Mouse (Mus musculus) T-helper 1 cell (primary cell): ENCODE measurements around the gene Sap25.

Experiments
- in situ Hi-C: fragments of 300-600 bp; cut with MboI, MseI; formaldehyde crosslinking; loops from one replicate; pipeline ENCODE4 v1.15.1; 2025; ENCODE audit warnings: high pct_unique_total_duplicates

The Sap25 gene

DNA sequence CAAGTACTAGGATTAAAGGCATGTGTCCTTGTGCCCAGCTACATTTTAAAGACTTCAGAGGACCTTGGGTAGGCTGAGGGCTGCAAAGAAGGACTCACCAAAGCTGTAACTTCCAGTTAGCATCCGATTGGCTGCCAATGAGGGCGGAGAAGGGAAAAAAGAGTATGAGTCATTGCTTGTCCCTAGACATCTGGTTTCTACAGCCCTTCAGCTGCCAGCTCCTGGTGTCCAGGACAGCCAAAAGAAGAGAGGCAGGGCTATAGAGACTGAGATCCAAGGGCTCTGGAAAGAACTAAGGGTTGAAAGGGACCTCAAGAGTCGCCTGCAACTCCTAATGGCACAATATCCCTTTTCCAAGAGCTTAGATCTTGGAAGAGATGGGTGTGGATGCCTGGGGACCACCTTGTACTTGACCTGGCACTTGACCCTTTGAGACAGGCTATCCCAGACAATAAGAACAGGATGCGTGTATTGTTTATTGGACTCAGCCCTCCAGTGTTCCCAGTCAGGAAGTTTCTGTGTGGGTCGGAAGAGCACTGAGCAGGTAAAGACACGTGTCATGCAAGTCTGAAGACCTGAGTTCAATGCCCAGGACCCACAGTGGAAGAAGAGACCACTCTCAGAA lies 19.0 kb downstream of the Sap25 start:
- in situ Hi-C loops = no loop called here

DNA sequence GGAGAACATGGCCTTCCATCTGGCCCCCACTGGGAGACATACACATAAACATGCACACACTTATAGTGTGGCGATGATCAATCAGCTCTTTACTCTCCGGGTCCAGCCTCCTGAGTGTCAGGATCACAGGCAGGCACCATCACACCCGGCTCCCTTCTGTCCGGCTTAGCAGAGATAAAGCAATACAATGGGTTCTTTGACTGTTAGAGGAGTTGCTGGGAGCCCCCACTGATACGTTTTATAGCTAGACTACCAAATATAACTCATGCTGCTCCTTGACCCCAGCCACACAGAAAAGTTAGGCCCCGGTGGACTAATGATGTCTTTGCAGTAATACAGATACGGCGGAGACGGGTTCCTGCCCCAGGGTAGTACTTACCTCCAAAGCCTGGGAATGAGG lies 21.9 kb downstream of the Sap25 start:
- in situ Hi-C loops = no loop called here

GRCm38 (mm10) chr5:137668971-137669370 lies 27.8 kb downstream of the Sap25 start:
- in situ Hi-C loops = no loop called here

GRCm38 (mm10) chr5:137670240-137670639 lies 29.1 kb downstream of the Sap25 start:
- in situ Hi-C loops = no loop called here

- in situ Hi-C loops = no loop called here
These were observed 30.5 kb downstream of the Sap25 start for GRCm38 (mm10) chr5:137671443-137672240.

GRCm38 (mm10) chr5:137672361-137672760 lies 31.2 kb downstream of the Sap25 start:
- in situ Hi-C loops = no loop called here

GRCm38 (mm10) chr5:137673015-137673414 lies 31.9 kb downstream of the Sap25 start:
- in situ Hi-C loops = no loop called here

DNA sequence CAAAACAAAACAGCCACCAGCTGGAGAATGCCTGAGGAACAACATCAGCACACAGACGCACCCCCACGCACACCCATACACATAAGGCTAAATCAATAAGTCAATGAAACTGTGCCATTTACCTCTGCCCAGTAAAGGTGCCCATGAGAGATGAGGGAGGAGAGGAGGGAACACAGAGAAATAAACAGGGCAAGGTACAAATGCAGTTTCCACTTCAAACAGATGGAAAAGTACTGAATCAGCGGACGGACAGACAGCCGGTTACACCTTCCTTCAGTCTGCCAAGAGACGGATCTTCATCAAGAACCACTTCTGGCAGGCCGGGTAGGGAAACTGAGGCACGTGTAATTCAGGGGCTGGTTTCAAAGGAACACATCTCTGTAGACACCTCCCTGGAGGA lies 33.7 kb downstream of the Sap25 start:
- in situ Hi-C loops = no loop called here

GRCm38 (mm10) chr5:137677859-137678258 lies 36.7 kb downstream of the Sap25 start:
- in situ Hi-C loops = no loop called here

DNA sequence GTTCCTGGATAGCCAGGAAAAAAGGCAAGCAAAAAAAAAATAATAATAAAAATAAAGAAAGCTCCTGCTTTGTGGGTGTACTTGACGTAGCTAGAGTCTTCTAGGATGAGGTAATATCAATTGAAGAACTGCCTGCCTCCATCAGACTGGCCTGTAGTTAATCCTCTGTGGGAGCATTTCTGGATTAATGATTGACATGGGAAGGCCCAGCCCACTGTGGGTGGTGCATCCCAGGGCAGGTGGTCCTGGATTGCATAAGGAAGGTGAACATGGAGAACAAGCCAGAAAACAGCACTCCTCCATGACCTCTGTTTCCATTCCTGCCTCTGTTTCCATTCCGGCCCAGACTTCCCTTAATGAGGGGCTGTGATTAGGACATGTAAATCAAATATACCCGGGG lies 37.6 kb downstream of the Sap25 start:
- in situ Hi-C loops = no loop called here

DNA sequence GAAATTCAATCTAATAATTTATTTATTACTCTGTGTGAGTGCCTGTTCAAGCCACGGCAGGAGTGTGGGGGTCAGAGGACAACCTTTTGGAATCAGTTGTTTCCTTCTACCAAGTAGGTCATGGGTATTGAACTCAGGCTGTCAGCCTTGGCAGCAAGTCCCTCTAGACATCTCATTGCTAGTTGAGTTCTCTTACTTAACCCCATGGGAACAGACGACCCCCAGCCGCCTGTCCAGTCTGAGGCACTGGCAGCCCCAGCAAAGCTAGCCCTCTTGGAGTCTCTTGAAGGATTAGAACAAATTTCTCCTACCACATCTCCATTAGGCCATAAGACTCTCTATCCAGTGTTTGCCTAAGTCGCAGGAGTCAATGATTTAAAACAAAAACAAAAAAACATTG lies 38.6 kb downstream of the Sap25 start:
- in situ Hi-C loops = no loop called here

DNA sequence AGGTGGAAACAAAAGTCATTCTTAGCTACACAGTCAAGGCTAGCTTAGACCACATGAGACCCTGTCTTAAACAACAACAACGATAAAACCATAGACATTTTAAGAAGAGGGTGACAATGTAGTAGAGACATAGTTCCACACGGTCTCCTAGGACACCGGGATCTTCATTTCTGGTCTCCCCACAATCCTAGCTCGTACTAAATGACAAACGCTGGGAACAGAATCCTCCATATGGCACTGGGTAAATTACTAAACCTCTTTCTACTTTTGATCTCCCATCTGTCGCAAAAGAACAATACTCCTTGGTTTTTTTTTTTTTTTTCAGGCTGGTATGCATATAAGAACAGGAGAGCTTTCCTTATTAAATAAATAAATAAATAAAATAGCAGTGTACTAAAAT lies 41.4 kb downstream of the Sap25 start:
- in situ Hi-C loops = no loop called here

- in situ Hi-C loops = no loop called here
These were observed 42.5 kb downstream of the Sap25 start for GRCm38 (mm10) chr5:137683388-137684293.

DNA sequence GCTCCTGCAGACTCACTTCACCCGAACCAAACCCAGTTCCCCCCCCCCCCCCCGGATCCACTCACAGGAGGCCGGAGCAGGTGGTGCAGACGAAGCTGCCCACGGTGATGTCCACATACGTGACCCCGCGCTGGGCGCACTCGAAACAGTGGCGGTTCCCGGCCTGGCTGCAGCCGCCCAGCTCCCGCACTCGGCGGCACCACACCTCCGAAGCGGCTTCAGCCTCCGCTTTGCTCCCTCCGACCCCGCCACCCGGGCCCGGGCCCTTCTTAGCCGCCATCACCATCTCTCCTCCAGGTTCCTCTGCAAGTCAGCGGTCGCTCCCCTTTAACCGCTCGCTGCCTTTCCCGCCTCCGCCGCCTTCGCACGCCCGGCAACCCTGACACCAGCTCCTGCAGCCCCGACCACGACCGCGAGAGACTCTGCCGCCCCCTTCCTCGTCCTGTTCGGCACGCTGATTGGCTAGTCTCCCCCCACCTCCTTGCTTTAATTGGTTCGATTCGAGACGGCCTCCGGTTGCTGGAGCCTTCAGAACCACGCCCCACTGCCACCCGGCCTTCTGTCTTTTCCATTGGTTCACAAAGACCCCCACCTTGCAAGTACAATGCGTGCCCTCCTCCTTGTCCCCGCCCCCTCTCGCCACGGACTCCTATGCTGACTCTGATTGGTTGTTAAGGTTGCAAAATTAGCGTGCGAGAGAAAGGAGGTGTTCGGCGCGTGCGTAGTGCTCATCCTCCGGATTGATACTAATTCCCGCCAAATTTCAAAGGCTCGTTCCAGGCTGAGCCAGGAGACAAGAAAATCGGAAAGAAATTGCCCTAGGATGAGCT lies 43.4 kb downstream of the Sap25 start, which contains the start of gene Agfg2:
Gene Agfg2 (minus strand): TSS at position 433 of the 830 bp plus-strand sequence.
- in situ Hi-C loops = no loop called here

GRCm38 (mm10) chr5:137685653-137686052 lies 44.5 kb downstream of the Sap25 start:
- in situ Hi-C loops = no loop called here

DNA sequence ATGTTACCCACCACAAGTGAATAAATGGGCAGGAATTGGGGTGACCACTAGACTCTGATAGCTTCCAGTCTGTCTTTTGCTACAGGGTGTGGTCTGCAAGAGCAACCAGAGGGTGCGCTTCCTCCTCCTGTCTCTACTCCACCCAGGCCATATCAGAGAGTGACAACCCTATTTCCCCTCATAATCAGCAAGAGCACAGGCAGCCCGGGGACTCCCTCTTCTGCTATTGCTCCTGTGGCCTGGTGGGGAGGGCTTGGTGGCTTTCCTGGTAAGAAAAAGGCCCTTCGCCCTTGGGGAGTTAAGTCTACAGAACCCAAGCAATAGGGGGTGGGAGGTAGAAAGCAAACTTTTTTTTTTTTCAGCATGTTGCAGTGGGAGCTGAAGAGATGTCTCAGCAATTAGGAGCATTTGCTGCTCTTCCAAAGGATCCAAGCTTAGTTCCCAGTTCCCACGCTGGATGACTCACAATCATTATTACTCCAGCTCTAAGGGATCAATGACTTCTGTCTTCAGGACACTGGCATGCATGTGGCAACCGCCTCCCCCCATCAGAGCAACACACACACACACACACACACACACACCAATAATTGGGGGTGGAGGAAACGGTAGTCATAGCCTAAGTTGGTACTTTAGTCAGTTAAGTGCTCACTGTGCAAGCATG lies 45.1 kb downstream of the Sap25 start:
- in situ Hi-C loops = no loop called here

DNA sequence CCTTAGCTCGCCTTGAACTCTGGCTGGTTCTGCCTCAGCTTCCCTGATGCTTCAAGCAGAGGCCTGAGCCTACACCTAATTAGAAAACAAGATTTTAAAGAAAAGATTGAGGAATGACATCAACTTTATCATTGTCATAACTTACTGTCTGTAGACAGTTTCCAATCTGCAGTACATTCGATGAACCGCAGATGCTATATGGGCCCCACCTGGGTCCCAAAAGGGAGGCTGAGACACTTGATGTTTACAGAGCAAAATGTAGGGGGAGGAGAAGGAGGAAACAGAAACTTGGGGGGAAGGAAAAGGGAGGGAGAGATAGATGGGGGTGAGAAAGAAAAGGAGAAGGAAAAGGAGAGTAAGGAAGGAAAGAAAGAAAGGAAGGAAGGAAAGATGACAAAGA lies 48.8 kb downstream of the Sap25 start:
- in situ Hi-C loops = no loop called here

GRCm38 (mm10) chr5:137690531-137690930 lies 49.4 kb downstream of the Sap25 start:
- in situ Hi-C loops = no loop called here

DNA sequence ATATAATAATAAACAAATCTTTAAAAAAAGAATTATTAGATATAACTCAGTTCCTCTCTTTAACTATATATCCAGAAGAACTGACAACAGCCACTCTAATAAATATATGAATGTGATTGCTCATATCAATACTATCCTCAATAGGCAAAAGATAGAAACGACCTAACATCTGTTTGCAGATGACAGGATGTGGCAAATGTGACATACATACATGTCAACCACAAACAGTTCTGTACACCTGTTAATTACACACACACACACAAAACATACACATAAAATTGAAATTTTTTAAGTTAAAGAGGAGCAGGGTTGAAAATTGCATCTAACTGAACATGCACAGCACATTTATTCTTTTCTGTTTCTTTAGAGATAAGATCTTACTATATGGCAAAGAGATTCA lies 50.7 kb downstream of the Sap25 start:
- in situ Hi-C loops = no loop called here
